Mouse (Mus musculus) MEL (cell line): ENCODE results near the gene Naa35.

ENCODE experiments used
- CHD1 ChIP-seq: IDR thresholded peaks from 2 replicates; pipeline ENCODE4 v1.6.1; 2012; ENCODE audit warnings: low read depth, mild to moderate bottlenecking, inconsistent platforms, low read length, improper control_type of control experiment
- CTCF ChIP-seq, 3 experiments: IDR thresholded peaks in 2 of 3; conservative IDR thresholded peaks in 1 of 3; 2 replicates each; pipeline ENCODE4 v1.5.1; 2011 to 2012; ENCODE audit warnings: low read length in 3 of 3, low read depth in 2 of 3, mild to moderate bottlenecking in 2 of 3, improper control_type of control experiment in 1 of 3, inconsistent platforms in 1 of 3, mixed read lengths in 1 of 3, moderate library complexity in 1 of 3; ENCODE audit not compliant: control insufficient read depth in 1 of 3, insufficient read depth in 1 of 3, poor library complexity in 1 of 3, severe bottlenecking in 1 of 3
- ETS1 ChIP-seq: IDR thresholded peaks from 2 replicates; pipeline ENCODE4 v1.6.1; 2012; ENCODE audit warnings: low read depth, mild to moderate bottlenecking, inconsistent platforms, low read length, improper control_type of control experiment, moderate library complexity
- GATA1 ChIP-seq: IDR thresholded peaks from 2 replicates; pipeline ENCODE4 v1.6.1; 2011; ENCODE audit warnings: low read depth, low read length, improper control_type of control experiment
- POLR2AphosphoS2 ChIP-seq: IDR thresholded peaks from 2 replicates; pipeline ENCODE4 v1.6.1; 2011; ENCODE audit warnings: low read length, improper control_type of control experiment
- RCOR1 ChIP-seq: IDR thresholded peaks from 2 replicates; pipeline ENCODE4 v1.6.1; 2012; ENCODE audit warnings: low read depth, mild to moderate bottlenecking, inconsistent platforms, low read length, improper control_type of control experiment

GRCm38 (mm10) chr13:59584481-59584880 is 578 bp upstream of the Naa35 start:
- TF ChIP-seq ETS1 = no peak
- TF ChIP-seq GATA1 = no peak
- TF ChIP-seq CHD1 = no peak
- TF ChIP-seq RCOR1 = no peak
- TF ChIP-seq CTCF (IDR thresholded peaks at IDR 0.05 in 2 of 3, conservative IDR thresholded peaks at IDR 0.05 in 1 of 3; ENCODE audit: control insufficient read depth in 1 of 3, insufficient read depth in 1 of 3, low read depth in 2 of 3, low read length in 3 of 3, poor library complexity in 1 of 3, severe bottlenecking in 1 of 3) = peak in 2 of 3 experiments; percentile 23 to 37; a peak in 2 of 6 replicates
- TF ChIP-seq POLR2AphosphoS2 = no peak
